ENCODE assay signal across 19 mouse cellular contexts in genomic region chr19:41857816-41858310, GRCm38 (mm10). TPM values are rescaled to one million over a fixed set of nuclear protein-coding genes. Genes with fewer than 3 reads are reported as not detected.
DNase-seq lines count a peak whose midpoint lies in the region; ATAC-seq and TF ChIP-seq lines count a peak whose summit lies in the region.
"Had no signal": no experiment of that assay in that cellular context is flagged by ENCODE, and none has a peak within 500 bp of the region (broad histone marks: within the 10 kb centered on the region; RNA-seq: fewer than 3 reads in every experiment).

No protein-coding gene starts in this region.

- H3K4me3 ChIP-seq in forebrain, postnatal 0 days (ENCODE audit: low read depth, low read length) = no peak overlapping the region
- no peak overlapping the region for H3K4me3 ChIP-seq in forebrain, embryonic 10.5 days
- H3K4me3 ChIP-seq in midbrain, embryonic 11.5 days (ENCODE audit: low read depth, low read length) = no peak overlapping the region
- H3K4me3 ChIP-seq in midbrain, postnatal 0 days (ENCODE audit: low read depth, low read length) = no peak overlapping the region
- no peak overlapping the region for H3K4me3 ChIP-seq in intestine, postnatal 0 days (ENCODE audit: low read depth, low read length)
- H3K4me3 ChIP-seq: hindbrain, embryonic 13.5 days; neural tube, embryonic 13.5 days; stomach, embryonic 15.5 days had no signal

- WGBS in forebrain, postnatal 0 days = 86% methylated on average over 3 of the region's 3 CpGs
- WGBS in forebrain, embryonic 10.5 days = 88% methylated on average over 3 of the region's 3 CpGs
- 86% methylated on average over 3 of the region's 3 CpGs for WGBS in midbrain, embryonic 11.5 days
- 88% methylated on average over 3 of the region's 3 CpGs for WGBS in midbrain, postnatal 0 days
- WGBS in intestine, postnatal 0 days = 38% methylated on average over 3 of the region's 3 CpGs

- DNase-seq in forebrain, postnatal 0 days = no peak
- no peak for DNase-seq in forebrain, embryonic 10.5 days (ENCODE audit: extremely low spot score, low spot score)
- peak; percentile 65 for DNase-seq in midbrain, embryonic 11.5 days (ENCODE audit: low spot score, missing footprints)
- no peak for DNase-seq in midbrain, postnatal 0 days (ENCODE audit: low spot score)
- DNase-seq in Muller cell, postnatal 12 days (ENCODE audit: inconsistent ontology term) = no peak
- DNase-seq in testis, postnatal 14 days (ENCODE audit: low spot score) = no peak
- DNase-seq: adrenal gland, adult 8-10 months; cerebellum, adult 2 months; kidney, adult 8-10 months; lung, embryonic 14.5 days; spleen, adult 18-20 months; thymus, postnatal 4 days had no signal

- 0 out of 2 replicates have a peak overlapping the region, but pooled peaks have one; percentile 21 for H3K27ac ChIP-seq in forebrain, postnatal 0 days (ENCODE audit: low read depth, low read length)
- no peak overlapping the region; the same call in 1 of the 2 replicates for H3K27ac ChIP-seq in forebrain, embryonic 10.5 days
- H3K27ac ChIP-seq in midbrain, embryonic 11.5 days (ENCODE audit: low read depth, low read length) = no peak overlapping the region
- no peak overlapping the region for H3K27ac ChIP-seq in midbrain, postnatal 0 days (ENCODE audit: low read depth, low read length)
- peak overlapping the region; percentile 73 for H3K27ac ChIP-seq in intestine, postnatal 0 days (ENCODE audit: low read depth, low read length)
- H3K27ac ChIP-seq: hindbrain, embryonic 13.5 days; neural tube, embryonic 13.5 days had no signal

- no peak overlapping the region for H3K4me2 ChIP-seq in forebrain, postnatal 0 days (ENCODE audit: low read depth)
- H3K4me2 ChIP-seq in midbrain, embryonic 11.5 days = no peak overlapping the region
- no peak overlapping the region for H3K4me2 ChIP-seq in midbrain, postnatal 0 days (ENCODE audit: low read depth, low read length, poor library complexity, severe bottlenecking)
- H3K4me2 ChIP-seq in intestine, postnatal 0 days (replicated peaks; ENCODE audit: low read depth) = no peak overlapping the region; the same call in 1 of the 2 replicates
- H3K4me2 ChIP-seq: hindbrain, embryonic 13.5 days; liver, embryonic 11.5 days; lung, embryonic 14.5 days; neural tube, embryonic 13.5 days; stomach, embryonic 15.5 days had no signal

- no peak overlapping the region for H3K9ac ChIP-seq in forebrain, postnatal 0 days
- H3K9ac ChIP-seq in midbrain, embryonic 11.5 days (ENCODE audit: low read length) = no peak overlapping the region
- H3K9ac ChIP-seq in midbrain, postnatal 0 days (replicated peaks; ENCODE audit: low read length, poor library complexity, severe bottlenecking) = no peak overlapping the region
- no peak overlapping the region for H3K9ac ChIP-seq in intestine, postnatal 0 days (ENCODE audit: low read depth, low read length)
- H3K9ac ChIP-seq: hindbrain, embryonic 13.5 days; lung, embryonic 14.5 days; neural tube, embryonic 13.5 days; stomach, embryonic 15.5 days had no signal

- H3K36me3 ChIP-seq in forebrain, postnatal 0 days (ENCODE audit: insufficient read depth) = peaks cover 18% of the 10 kb centered on the region
- peaks cover 28% of the 10 kb centered on the region for H3K36me3 ChIP-seq in forebrain, embryonic 10.5 days (replicated peaks)
- 0 out of 2 replicates have a peak, but pooled peaks cover under 1% of the 10 kb centered on the region for H3K36me3 ChIP-seq in midbrain, embryonic 11.5 days (ENCODE audit: control insufficient read depth, insufficient read depth, low read length)
- H3K36me3 ChIP-seq in midbrain, postnatal 0 days (ENCODE audit: insufficient read depth, low read length) = peaks cover 17% of the 10 kb centered on the region; the same call in 1 of the 2 replicates
- H3K36me3 ChIP-seq in intestine, postnatal 0 days (ENCODE audit: control insufficient read depth, insufficient read depth) = peaks cover 5% of the 10 kb centered on the region; the same call in 1 of the 2 replicates

- no peaks in the 10 kb centered on the region for H3K27me3 ChIP-seq in forebrain, postnatal 0 days (ENCODE audit: insufficient read depth, low read length)
- no peaks in the 10 kb centered on the region for H3K27me3 ChIP-seq in forebrain, embryonic 10.5 days (ENCODE audit: poor library complexity, severe bottlenecking)
- H3K27me3 ChIP-seq in midbrain, embryonic 11.5 days (ENCODE audit: control insufficient read depth, insufficient read depth, low read length) = no peaks in the 10 kb centered on the region
- no peaks in the 10 kb centered on the region for H3K27me3 ChIP-seq in midbrain, postnatal 0 days (ENCODE audit: insufficient read depth, low read length)
- no peaks in the 10 kb centered on the region for H3K27me3 ChIP-seq in intestine, postnatal 0 days (replicated peaks; ENCODE audit: control insufficient read depth, insufficient read depth, low read length)
- H3K27me3 ChIP-seq: hindbrain, embryonic 13.5 days; neural tube, embryonic 13.5 days; stomach, embryonic 15.5 days had no signal

- TF ChIP-seq CTCF in forebrain, postnatal 0 days (IDR thresholded peaks at IDR 0.05; ENCODE audit: low read depth) = no peak
- TF ChIP-seq CTCF in midbrain, postnatal 0 days (IDR thresholded peaks at IDR 0.05) = no peak
- TF ChIP-seq CTCF in intestine, postnatal 0 days (IDR thresholded peaks at IDR 0.05; ENCODE audit: low read depth) = no peak

- no peaks in the 10 kb centered on the region for H3K4me1 ChIP-seq in forebrain, postnatal 0 days (ENCODE audit: insufficient read depth)
- H3K4me1 ChIP-seq in forebrain, embryonic 10.5 days = peaks cover 9% of the 10 kb centered on the region
- H3K4me1 ChIP-seq in midbrain, embryonic 11.5 days (ENCODE audit: control insufficient read depth, insufficient read depth, low read length) = no peaks in the 10 kb centered on the region
- H3K4me1 ChIP-seq in midbrain, postnatal 0 days (ENCODE audit: insufficient read depth, low read length) = no peaks in the 10 kb centered on the region
- H3K4me1 ChIP-seq in intestine, postnatal 0 days (replicated peaks; ENCODE audit: control insufficient read depth, insufficient read depth, low read length) = no peaks in the 10 kb centered on the region
- H3K4me1 ChIP-seq: hindbrain, embryonic 13.5 days; neural tube, embryonic 13.5 days; stomach, embryonic 15.5 days had no signal

- 0 out of 2 replicates have a peak, but pooled peaks have one; percentile 14 for ATAC-seq in forebrain, postnatal 0 days
- no peak for ATAC-seq in midbrain, embryonic 11.5 days (ENCODE audit: low FRiP score)
- ATAC-seq in midbrain, postnatal 0 days (ENCODE audit: low FRiP score) = no peak
- peak; percentile 57 for ATAC-seq in intestine, postnatal 0 days
- ATAC-seq in monocyte, adult 5-6 weeks (replicated peaks; ENCODE audit: insufficient number of reproducible peaks, low FRiP score, low TSS enrichment, poor library complexity, severe bottlenecking) = no peak
- ATAC-seq: midbrain, embryonic 16.5 days had no signal

- H3K9me3 ChIP-seq in forebrain, postnatal 0 days (ENCODE audit: low read length) = no peaks in the 10 kb centered on the region
- H3K9me3 ChIP-seq in forebrain, embryonic 10.5 days = no peaks in the 10 kb centered on the region; the same call in 1 of the 2 replicates
- H3K9me3 ChIP-seq in midbrain, embryonic 11.5 days (ENCODE audit: control insufficient read depth, low read length) = no peaks in the 10 kb centered on the region
- H3K9me3 ChIP-seq in midbrain, postnatal 0 days (ENCODE audit: low read length) = no peaks in the 10 kb centered on the region
- no peaks in the 10 kb centered on the region for H3K9me3 ChIP-seq in intestine, postnatal 0 days (ENCODE audit: control insufficient read depth)
- H3K9me3 ChIP-seq: hindbrain, embryonic 13.5 days; neural tube, embryonic 13.5 days; stomach, embryonic 15.5 days had no signal

RNA-seq across cellular contexts. Expression of gene Frat2, which starts 9.9 kb away (rescaled TPM):
- total RNA-seq in forebrain, postnatal 0 days (2014; rRNA removed) = 14.4 and 22.4 TPM in 2 replicates
- 14.8 and 15.5 TPM in 2 replicates for polyA plus RNA-seq in forebrain, postnatal 0 days (2015; fragmentation: Nextera tagmentation; extraction: Ambion mirVana)
- 5.4 and 5.5 TPM in 2 replicates for polyA plus RNA-seq in forebrain, embryonic 10.5 days (2016; fragmentation: Nextera tagmentation; extraction: Ambion mirVana)
- 6.6 and 7.2 TPM in 2 replicates for polyA plus RNA-seq in midbrain, embryonic 11.5 days (2014; fragmentation: Nextera tagmentation; extraction: Ambion mirVana)
- total RNA-seq in midbrain, postnatal 0 days (2014; rRNA removed) = 6.9 and 10.4 TPM in 2 replicates
- polyA plus RNA-seq in midbrain, postnatal 0 days (2015; fragmentation: Nextera tagmentation; extraction: Ambion mirVana) = 6.7 and 8.0 TPM in 2 replicates
- polyA plus RNA-seq in intestine, postnatal 0 days (2015; fragmentation: Nextera tagmentation; extraction: Ambion mirVana) = 3.8 and 4.5 TPM in 2 replicates
- total RNA-seq in monocyte, adult 5-6 weeks (2017) = 14.4 to 39.3 TPM (median 21.5 TPM) in 3 replicates

RNA-seq across cellular contexts. Expression of gene Frat1, which starts 28.1 kb away (rescaled TPM):
- 40.2 and 43.4 TPM in 2 replicates for total RNA-seq in forebrain, postnatal 0 days (2014; rRNA removed)
- polyA plus RNA-seq in forebrain, postnatal 0 days (2015; fragmentation: Nextera tagmentation; extraction: Ambion mirVana) = 48.2 and 52.3 TPM in 2 replicates
- polyA plus RNA-seq in forebrain, embryonic 10.5 days (2016; fragmentation: Nextera tagmentation; extraction: Ambion mirVana) = 10.9 and 11.8 TPM in 2 replicates
- polyA plus RNA-seq in midbrain, embryonic 11.5 days (2014; fragmentation: Nextera tagmentation; extraction: Ambion mirVana) = 9.7 and 10.1 TPM in 2 replicates
- 33.0 and 35.4 TPM in 2 replicates for total RNA-seq in midbrain, postnatal 0 days (2014; rRNA removed)
- polyA plus RNA-seq in midbrain, postnatal 0 days (2015; fragmentation: Nextera tagmentation; extraction: Ambion mirVana) = 34.2 and 34.3 TPM in 2 replicates
- 6.4 and 8.3 TPM in 2 replicates for polyA plus RNA-seq in intestine, postnatal 0 days (2015; fragmentation: Nextera tagmentation; extraction: Ambion mirVana)
- total RNA-seq in monocyte, adult 5-6 weeks (2017) = 21.9 to 24.9 TPM (median 22.4 TPM) in 3 replicates

RNA-seq across cellular contexts. Expression of gene Rrp12, which starts 38.1 kb away (rescaled TPM):
- total RNA-seq in forebrain, postnatal 0 days (2014; rRNA removed) = 17.0 and 19.5 TPM in 2 replicates
- polyA plus RNA-seq in forebrain, postnatal 0 days (2015; fragmentation: Nextera tagmentation; extraction: Ambion mirVana) = 12.3 and 14.4 TPM in 2 replicates
- 43.8 and 43.9 TPM in 2 replicates for polyA plus RNA-seq in forebrain, embryonic 10.5 days (2016; fragmentation: Nextera tagmentation; extraction: Ambion mirVana)
- polyA plus RNA-seq in midbrain, embryonic 11.5 days (2014; fragmentation: Nextera tagmentation; extraction: Ambion mirVana) = 13.2 and 14.7 TPM in 2 replicates
- 20.6 and 21.2 TPM in 2 replicates for total RNA-seq in midbrain, postnatal 0 days (2014; rRNA removed)
- polyA plus RNA-seq in midbrain, postnatal 0 days (2015; fragmentation: Nextera tagmentation; extraction: Ambion mirVana) = 13.9 and 14.1 TPM in 2 replicates
- 4.7 and 5.0 TPM in 2 replicates for polyA plus RNA-seq in intestine, postnatal 0 days (2015; fragmentation: Nextera tagmentation; extraction: Ambion mirVana)
- 5.1 to 7.7 TPM (median 7.6 TPM) in 3 replicates for total RNA-seq in monocyte, adult 5-6 weeks (2017)

RNA-seq across cellular contexts. Expression of gene Pgam1, which starts 53.9 kb away (rescaled TPM):
- total RNA-seq in forebrain, postnatal 0 days (2014; rRNA removed) = 400 and 416 TPM in 2 replicates
- 501 and 537 TPM in 2 replicates for polyA plus RNA-seq in forebrain, postnatal 0 days (2015; fragmentation: Nextera tagmentation; extraction: Ambion mirVana)
- polyA plus RNA-seq in forebrain, embryonic 10.5 days (2016; fragmentation: Nextera tagmentation; extraction: Ambion mirVana) = 1,170 and 1,238 TPM in 2 replicates
- 730 and 785 TPM in 2 replicates for polyA plus RNA-seq in midbrain, embryonic 11.5 days (2014; fragmentation: Nextera tagmentation; extraction: Ambion mirVana)
- total RNA-seq in midbrain, postnatal 0 days (2014; rRNA removed) = 473 and 479 TPM in 2 replicates
- polyA plus RNA-seq in midbrain, postnatal 0 days (2015; fragmentation: Nextera tagmentation; extraction: Ambion mirVana) = 536 and 596 TPM in 2 replicates
- 213 and 223 TPM in 2 replicates for polyA plus RNA-seq in intestine, postnatal 0 days (2015; fragmentation: Nextera tagmentation; extraction: Ambion mirVana)
- 117 to 136 TPM (median 120 TPM) in 3 replicates for total RNA-seq in monocyte, adult 5-6 weeks (2017)

RNA-seq across cellular contexts. Expression of gene Arhgap19, which starts 56.0 kb away (rescaled TPM):
- total RNA-seq in forebrain, postnatal 0 days (2014; rRNA removed) = 3.9 and 6.0 TPM in 2 replicates
- 3.1 and 3.2 TPM in 2 replicates for polyA plus RNA-seq in forebrain, postnatal 0 days (2015; fragmentation: Nextera tagmentation; extraction: Ambion mirVana)
- 49.7 and 50.9 TPM in 2 replicates for polyA plus RNA-seq in forebrain, embryonic 10.5 days (2016; fragmentation: Nextera tagmentation; extraction: Ambion mirVana)
- polyA plus RNA-seq in midbrain, embryonic 11.5 days (2014; fragmentation: Nextera tagmentation; extraction: Ambion mirVana) = 36.6 and 38.8 TPM in 2 replicates
- total RNA-seq in midbrain, postnatal 0 days (2014; rRNA removed) = 4.5 and 5.7 TPM in 2 replicates
- 2.5 and 2.9 TPM in 2 replicates for polyA plus RNA-seq in midbrain, postnatal 0 days (2015; fragmentation: Nextera tagmentation; extraction: Ambion mirVana)
- 3.5 TPM in 2 replicates for polyA plus RNA-seq in intestine, postnatal 0 days (2015; fragmentation: Nextera tagmentation; extraction: Ambion mirVana)
- total RNA-seq in monocyte, adult 5-6 weeks (2017) = 1.1 to 2.3 TPM (median 1.9 TPM) in 3 replicates

Comparison
In these comparisons a context has a peak if more than half of its experiments do, and no peak if none do; other contexts are left out.
1. H3K27ac ChIP-seq: peak in forebrain, postnatal 0 days (single experiment) and intestine, postnatal 0 days (single experiment); none in forebrain, embryonic 10.5 days (single experiment), midbrain, embryonic 11.5 days (single experiment) and midbrain, postnatal 0 days (single experiment).
2. ATAC-seq: peak in forebrain, postnatal 0 days (single experiment) and intestine, postnatal 0 days (single experiment); none in midbrain, embryonic 11.5 days (single experiment), midbrain, postnatal 0 days (single experiment) and monocyte, adult 5-6 weeks (single experiment).